Mouse (Mus musculus) lung, embryonic 15.5 days (tissue): ENCODE data around the gene Hist1h2ac. TPM values are rescaled to one million over a fixed set of nuclear protein-coding genes. Genes with fewer than 3 reads are reported as not detected.
"Not testable (repeated sequence)": the region's sequence is repeated elsewhere in the genome, so short reads cannot be mapped to it uniquely, and the experiment has no call there.

ENCODE experiments used
- ATAC-seq: fragments of 200-750 bp; cut with Nextera tagmentation; 2 replicates; pipeline ENCODE4 v1.8.0; 2017; ENCODE audit warnings: moderate number of reproducible peaks, borderline replicate concordance; ENCODE audit not compliant: low FRiP score, low TSS enrichment; ENCODE audit errors: extremely low read depth
- H3K27ac ChIP-seq: fragments of 300-500 bp; sonication (generic); 2 replicates; pipeline ENCODE4 v1.5.1; 2015; ENCODE audit warnings: moderate library complexity, mild to moderate bottlenecking, inconsistent platforms
- H3K27me3 ChIP-seq: fragments of 300-500 bp; sonication (generic); 2 replicates; pipeline ENCODE4 v1.6.1; 2015; ENCODE audit warnings: inconsistent platforms
- H3K36me3 ChIP-seq: fragments of 300-500 bp; sonication (generic); 2 replicates; pipeline ENCODE4 v1.6.1; 2015; ENCODE audit warnings: inconsistent platforms
- H3K4me1 ChIP-seq: fragments of 300-500 bp; sonication (generic); 2 replicates; pipeline ENCODE4 v1.6.1; 2015; ENCODE audit warnings: inconsistent platforms
- H3K4me2 ChIP-seq: fragments of 300-500 bp; sonication (generic); 2 replicates; pipeline ENCODE4 v1.6.1; 2015; ENCODE audit warnings: inconsistent platforms, mild to moderate bottlenecking, moderate library complexity
- H3K4me3 ChIP-seq: fragments of 300-500 bp; sonication (generic); 2 replicates; pipeline ENCODE4 v1.5.1; 2015; ENCODE audit warnings: mild to moderate bottlenecking, inconsistent platforms
- H3K9ac ChIP-seq: fragments of 300-500 bp; sonication (generic); 2 replicates; pipeline ENCODE4 v1.6.1; 2015; ENCODE audit warnings: inconsistent platforms
- H3K9me3 ChIP-seq: fragments of 300-500 bp; sonication (generic); 2 replicates; pipeline ENCODE4 v1.6.1; 2016; ENCODE audit warnings: inconsistent platforms
- WGBS: fragments of 180-500 bp; shearing (Covaris S2); methylation state at CpG from one replicate; pipeline ENCODE4 v1.1.7; 2015; 5-methylcytosine and 5-hydroxymethylcytosine counted together
- polyA plus RNA-seq: library from polyadenylated mRNA; unstranded; fragments of >200 nt; fragmentation: Nextera tagmentation; extraction: Ambion mirVana; gene quantifications from 2 replicates; pipeline ENCODE4 v1.2.1, GENCODE M21; 2015

Gene Hist1h2ac
- polyA plus RNA-seq: 1.6 and 1.8 TPM in 2 replicates

DNA sequence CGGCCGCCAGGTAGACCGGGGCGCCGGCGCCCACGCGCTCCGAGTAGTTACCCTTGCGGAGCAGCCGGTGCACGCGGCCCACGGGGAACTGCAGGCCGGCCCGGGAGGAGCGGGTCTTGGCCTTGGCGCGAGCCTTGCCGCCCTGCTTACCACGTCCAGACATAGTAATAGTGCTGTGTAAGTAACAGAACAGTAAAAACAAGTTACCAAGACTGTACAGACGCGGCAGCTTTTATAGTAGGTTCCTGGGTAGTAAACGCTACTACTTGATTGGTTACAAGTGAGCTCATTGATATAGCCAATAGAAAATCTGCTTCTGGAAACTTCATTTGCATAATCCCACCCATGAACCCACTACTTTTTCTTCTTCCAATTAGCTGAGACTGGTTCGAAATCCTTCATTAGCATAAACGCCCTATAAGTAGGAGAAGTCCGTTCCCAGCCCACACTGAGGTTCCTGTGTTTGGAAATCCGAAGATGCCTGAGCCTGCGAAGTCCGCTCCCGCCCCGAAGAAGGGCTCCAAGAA is at the start of gene Hist1h2ac, which contains the start of gene Hist1h2bc:
Gene Hist1h2ac, minus strand, starts transcription at position 194 of the 527 bp plus-strand sequence.
Gene Hist1h2bc, plus strand, starts transcription at position 445 of the 527 bp plus-strand sequence.
- H3K9ac ChIP-seq: peak within 1 kb of the TSS; percentile 66
- under 1% methylated on average over 27 of the region's 32 CpGs for WGBS
- H3K4me1 ChIP-seq: peaks cover 18% of the 10 kb centered on the region
- no peaks in the 10 kb centered on the region for H3K27me3 ChIP-seq
- no peaks in the 10 kb centered on the region for H3K9me3 ChIP-seq
- H3K4me2 ChIP-seq: peak within 1 kb of the TSS; percentile 65
- H3K27ac ChIP-seq: peak within 1 kb of the TSS; percentile 99
- H3K4me3 ChIP-seq: peak within 1 kb of the TSS; percentile 49
- ATAC-seq: peak; percentile 98
- no peaks in the 10 kb centered on the region for H3K36me3 ChIP-seq

DNA sequence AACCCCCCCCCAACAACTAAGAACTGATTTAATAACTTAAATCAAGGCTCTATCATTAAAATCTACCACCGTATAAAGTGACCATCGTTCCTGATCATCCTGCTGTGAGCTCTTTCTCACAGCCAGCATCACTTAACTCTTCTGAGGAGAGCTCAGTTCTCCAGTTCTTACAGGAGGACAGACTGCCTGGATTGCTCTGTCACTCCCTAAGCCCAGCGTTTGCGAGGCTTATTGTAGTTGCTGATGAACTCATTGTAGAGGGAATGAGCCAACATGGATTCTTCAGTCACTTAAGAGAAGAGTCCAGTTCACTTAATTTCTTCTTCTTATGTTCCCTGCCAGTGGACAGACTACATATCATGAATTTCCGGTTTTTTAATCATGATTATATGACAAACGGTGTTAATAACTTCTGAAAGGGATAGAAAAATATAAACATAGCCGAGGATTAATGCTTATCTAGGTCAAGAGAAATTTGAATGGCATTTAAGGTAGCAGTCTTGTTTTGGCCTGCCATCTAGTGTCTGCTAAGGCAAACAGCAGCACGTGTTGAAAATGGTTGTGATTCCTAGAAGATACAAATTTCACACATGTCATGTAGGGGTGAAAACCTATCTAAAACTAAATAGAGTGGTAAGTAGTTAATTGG is 48.5 kb upstream of the Hist1h2ac start:
- Histone ChIP-seq H3K36me3 (no peaks in the 10 kb centered on the region), H3K4me3 (no peak overlapping the region), H3K9me3 (no peaks in the 10 kb centered on the region), H3K9ac (no peak overlapping the region), H3K27ac (no peak overlapping the region), H3K4me1 (peaks cover 7% of the 10 kb centered on the region), H3K27me3 (no peaks in the 10 kb centered on the region), H3K4me2 (no peak overlapping the region)
- WGBS: 20% methylated on average over 8 of the region's 8 CpGs
- no peak for ATAC-seq

DNA sequence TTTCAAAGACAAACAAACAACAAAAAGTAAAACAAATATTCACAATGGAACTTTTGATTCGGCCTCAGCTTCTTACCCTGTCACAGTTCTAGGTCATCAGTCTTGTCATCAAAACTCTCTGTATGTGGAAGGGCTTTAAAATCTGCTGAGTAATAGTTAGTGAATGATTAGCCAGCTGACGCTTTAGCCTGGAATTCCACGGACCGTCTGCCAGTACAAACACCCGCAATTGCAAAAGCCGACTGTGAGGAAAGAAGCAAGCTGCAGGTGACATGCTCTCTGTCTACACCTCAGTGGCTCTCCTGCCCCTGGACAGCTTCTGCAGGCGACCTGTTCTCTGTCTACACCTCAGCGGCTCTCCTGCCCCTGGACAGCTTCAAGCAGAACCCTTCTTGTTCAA is 46.7 kb upstream of the Hist1h2ac start:
- no peaks in the 10 kb centered on the region for H3K9me3 ChIP-seq
- H3K4me2 ChIP-seq: no peak overlapping the region
- H3K4me1 ChIP-seq: peaks cover 7% of the 10 kb centered on the region
- H3K36me3 ChIP-seq: no peaks in the 10 kb centered on the region
- H3K4me3 ChIP-seq: no peak overlapping the region
- no peak overlapping the region for H3K9ac ChIP-seq
- WGBS: 17% methylated on average over 8 of the region's 8 CpGs
- no peak for ATAC-seq
- H3K27ac ChIP-seq: no peak overlapping the region
- H3K27me3 ChIP-seq: no peaks in the 10 kb centered on the region

GRCm38 (mm10) chr13:23729706-23730105 is 46.0 kb upstream of the Hist1h2ac start:
- Histone ChIP-seq H3K27ac (no peak overlapping the region), H3K36me3 (no peaks in the 10 kb centered on the region), H3K9me3 (no peaks in the 10 kb centered on the region), H3K9ac (no peak overlapping the region), H3K4me1 (peaks cover 9% of the 10 kb centered on the region), H3K4me3 (no peak overlapping the region), H3K4me2 (no peak overlapping the region), H3K27me3 (no peaks in the 10 kb centered on the region)
- ATAC-seq: no peak; the same call in 1 of the 2 replicates
- WGBS: 88% methylated on average over 5 of the region's 5 CpGs

- WGBS: 92% methylated on average over 9 of the region's 9 CpGs
- no peak overlapping the region for H3K27ac ChIP-seq
- H3K9ac ChIP-seq: no peak overlapping the region
- H3K4me1 ChIP-seq: peaks cover 11% of the 10 kb centered on the region
- H3K36me3 ChIP-seq: no peaks in the 10 kb centered on the region
- H3K4me2 ChIP-seq: no peak overlapping the region
- ATAC-seq: no peak
- H3K27me3 ChIP-seq: no peaks in the 10 kb centered on the region
- no peaks in the 10 kb centered on the region for H3K9me3 ChIP-seq
- H3K4me3 ChIP-seq: no peak overlapping the region
Observed at GRCm38 (mm10) chr13:23729192-23729525, 45.4 kb upstream of the Hist1h2ac start.

DNA sequence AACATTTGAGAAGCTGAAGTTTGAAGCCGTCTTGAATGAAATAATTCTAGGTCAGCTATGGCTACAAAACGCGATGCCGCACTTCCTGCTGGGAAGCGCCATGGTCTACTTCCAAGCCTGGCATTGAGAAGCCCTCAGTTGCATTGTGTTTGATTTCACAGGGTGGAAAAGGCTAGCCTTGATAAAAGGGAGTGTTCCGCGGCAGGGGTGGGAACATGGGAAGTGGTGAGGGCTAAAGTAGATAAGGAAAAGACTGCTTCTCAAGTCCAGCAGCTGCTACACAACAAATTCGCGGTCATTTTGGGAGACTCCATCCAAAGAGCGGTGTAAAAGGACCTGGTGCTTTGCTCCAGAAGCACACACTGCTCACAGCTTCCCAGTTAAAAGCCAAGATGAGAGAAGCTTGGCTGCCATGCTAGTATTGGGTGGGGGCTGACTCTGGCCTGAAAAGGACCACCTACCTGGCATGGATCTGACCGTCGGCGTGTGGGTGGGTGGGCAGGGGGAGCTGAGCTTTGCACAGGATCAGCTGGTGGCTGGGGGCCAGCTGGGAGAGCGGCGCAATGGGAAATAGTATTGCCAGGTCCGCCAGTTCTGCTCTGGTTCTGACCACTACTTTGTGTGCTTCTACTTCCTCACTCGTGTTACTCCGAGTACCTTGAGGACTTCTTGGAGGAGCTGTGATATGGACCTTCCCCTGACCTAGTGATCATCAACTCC is 44.9 kb upstream of the Hist1h2ac start:
- no peak for ATAC-seq
- Histone ChIP-seq H3K9ac (no peak overlapping the region), H3K27ac (no peak overlapping the region), H3K4me1 (peaks cover 11% of the 10 kb centered on the region), H3K9me3 (no peaks in the 10 kb centered on the region), H3K4me2 (no peak overlapping the region), H3K4me3 (no peak overlapping the region), H3K36me3 (no peaks in the 10 kb centered on the region), H3K27me3 (no peaks in the 10 kb centered on the region)
- 90% methylated on average over 18 of the region's 18 CpGs for WGBS

GRCm38 (mm10) chr13:23725213-23725612 is 41.5 kb upstream of the Hist1h2ac start:
- Histone ChIP-seq H3K36me3 (no peaks in the 10 kb centered on the region), H3K4me2 (no peak overlapping the region), H3K9me3 (no peaks in the 10 kb centered on the region), H3K4me1 (0 out of 2 replicates have a peak, but pooled peaks cover 4% of the 10 kb centered on the region), H3K27ac (no peak overlapping the region), H3K4me3 (no peak overlapping the region), H3K9ac (no peak overlapping the region), H3K27me3 (no peaks in the 10 kb centered on the region)
- no CpG with 5 or more reads among the region's 1 CpGs for WGBS
- no peak for ATAC-seq

- Histone ChIP-seq H3K4me2 (no peak overlapping the region), H3K4me1 (0 out of 2 replicates have a peak, but pooled peaks cover 4% of the 10 kb centered on the region), H3K27ac (no peak overlapping the region), H3K4me3 (no peak overlapping the region), H3K27me3 (no peaks in the 10 kb centered on the region), H3K36me3 (no peaks in the 10 kb centered on the region), H3K9me3 (no peaks in the 10 kb centered on the region), H3K9ac (no peak overlapping the region)
- ATAC-seq: peak; percentile 67; the same call in 1 of the 2 replicates
- 57% methylated on average over 4 of the region's 4 CpGs for WGBS
Observed at GRCm38 (mm10) chr13:23724239-23724638, 40.5 kb upstream of the Hist1h2ac start.

GRCm38 (mm10) chr13:23717593-23718245 is 34.0 kb upstream of the Hist1h2ac start:
- 8% methylated on average over 2 of the region's 2 CpGs for WGBS
- ATAC-seq: not testable (repeated sequence)

GRCm38 (mm10) chr13:23717176-23717575 is 33.4 kb upstream of the Hist1h2ac start:
- Histone ChIP-seq H3K9ac (no peak overlapping the region), H3K36me3 (no peaks in the 10 kb centered on the region), H3K27me3 (no peaks in the 10 kb centered on the region), H3K9me3 (no peaks in the 10 kb centered on the region), H3K4me2 (no peak overlapping the region), H3K4me1 (no peaks in the 10 kb centered on the region), H3K4me3 (no peak overlapping the region), H3K27ac (no peak overlapping the region)
- no peak for ATAC-seq
- WGBS: 44% methylated on average over 11 of the region's 11 CpGs

More at GRCm38 (mm10) chr13:23717593-23718245, 34.0 kb upstream of the Hist1h2ac start:
- not testable (repeated sequence) for H3K4me2 ChIP-seq, H3K27ac ChIP-seq, H3K4me3 ChIP-seq, H3K27me3 ChIP-seq, H3K9me3 ChIP-seq, H3K4me1 ChIP-seq, H3K36me3 ChIP-seq, H3K9ac ChIP-seq

GRCm38 (mm10) chr13:23716261-23717042 is 32.7 kb upstream of the Hist1h2ac start:
- Histone ChIP-seq H3K9ac (no peak overlapping the region), H3K4me1 (no peaks in the 10 kb centered on the region), H3K36me3 (no peaks in the 10 kb centered on the region), H3K4me2 (no peak overlapping the region), H3K27me3 (no peaks in the 10 kb centered on the region), H3K9me3 (no peaks in the 10 kb centered on the region), H3K27ac (no peak overlapping the region), H3K4me3 (no peak overlapping the region)
- WGBS: 80% methylated on average over 5 of the region's 5 CpGs
- no peak for ATAC-seq
